In genomic region chr12:24952147-24952546, GRCm38 (mm10) we compare ENCODE assay signal across 8 mouse cellular contexts. TPM values are rescaled to one million over a fixed set of nuclear protein-coding genes. Genes with fewer than 3 reads are reported as not detected.
DNase-seq lines count a peak whose midpoint lies in the region; ATAC-seq and TF ChIP-seq lines count a peak whose summit lies in the region.

No protein-coding gene starts in this region.

- peak; percentile 89 for TF ChIP-seq CTCF in heart, adult 2 months (IDR thresholded peaks at IDR 0.05)

- no peak overlapping the region for H3K27ac ChIP-seq in heart, adult 2 months
- H3K27ac ChIP-seq in heart, embryonic 11.5 days (ENCODE audit: low read depth, low read length), result no peak overlapping the region
- H3K27ac ChIP-seq in hindbrain, embryonic 15.5 days (replicated peaks), result no peak overlapping the region
- H3K27ac ChIP-seq in midbrain, embryonic 10.5 days (replicated peaks), result no peak overlapping the region

- 32% methylated on average over 6 of the region's 6 CpGs for WGBS in heart, adult 2 months
- WGBS in heart, embryonic 11.5 days (ENCODE audit: insufficient replicate concordance), result 59% methylated on average over 6 of the region's 6 CpGs
- 64% methylated on average over 6 of the region's 6 CpGs for WGBS in hindbrain, embryonic 15.5 days
- WGBS in midbrain, embryonic 10.5 days, result 78% methylated on average over 6 of the region's 6 CpGs

- 0 out of 2 replicates have a peak, but pooled peaks have one; percentile 56 for TF ChIP-seq EP300 in heart, adult 2 months (IDR thresholded peaks at IDR 0.05; ENCODE audit: insufficient read depth, low read depth, low read length)

- H3K79me2 ChIP-seq in heart, adult 2 months (replicated peaks; ENCODE audit: control insufficient read depth, insufficient read depth, low read length), result no peaks in the 10 kb centered on the region

- no peaks in the 10 kb centered on the region for H3K36me3 ChIP-seq in heart, adult 2 months (ENCODE audit: control insufficient read depth, insufficient read depth, low read length)
- 0 out of 2 replicates have a peak, but pooled peaks cover 7% of the 10 kb centered on the region for H3K36me3 ChIP-seq in heart, embryonic 11.5 days (ENCODE audit: control insufficient read depth, insufficient read depth, low read length)
- H3K36me3 ChIP-seq in hindbrain, embryonic 15.5 days, result peaks cover 17% of the 10 kb centered on the region
- peaks cover 79% of the 10 kb centered on the region for H3K36me3 ChIP-seq in midbrain, embryonic 10.5 days

- ATAC-seq in heart, embryonic 11.5 days (replicated peaks; ENCODE audit: insufficient number of reproducible peaks, low FRiP score, low TSS enrichment), result no peak
- ATAC-seq in hindbrain, embryonic 15.5 days (ENCODE audit: low FRiP score, low read depth), result peak; percentile 48; the same call in 1 of the 2 replicates

- no peak overlapping the region for H3K4me3 ChIP-seq in heart, adult 2 months
- H3K4me3 ChIP-seq in heart, embryonic 11.5 days (ENCODE audit: low read depth, low read length), result no peak overlapping the region
- no peak overlapping the region for H3K4me3 ChIP-seq in hindbrain, embryonic 15.5 days
- no peak overlapping the region for H3K4me3 ChIP-seq in midbrain, embryonic 10.5 days

- H3K4me2 ChIP-seq in heart, embryonic 11.5 days, result no peak overlapping the region
- no peak overlapping the region for H3K4me2 ChIP-seq in hindbrain, embryonic 15.5 days

- intact Hi-C loops in heart, adult 2 months (cut with DNase I), result loop anchor here (1.0 to 2.0 kb wide), 2 partner anchors 23 to 242 kb away; partner anchors contain the start of gene Kidins220
- intact Hi-C loops in left cerebral cortex, postnatal 4 days (cut with DNase I), result no loop called here

- H3K27me3 ChIP-seq in heart, adult 2 months (ENCODE audit: control insufficient read depth, insufficient read depth, low read length), result no peaks in the 10 kb centered on the region
- H3K27me3 ChIP-seq in heart, embryonic 11.5 days (ENCODE audit: control insufficient read depth, insufficient read depth, low read length), result no peaks in the 10 kb centered on the region
- H3K27me3 ChIP-seq in hindbrain, embryonic 15.5 days, result no peaks in the 10 kb centered on the region
- H3K27me3 ChIP-seq in midbrain, embryonic 10.5 days (ENCODE audit: low read depth, poor library complexity, severe bottlenecking), result no peaks in the 10 kb centered on the region

- DNase-seq in heart, adult 2 months, result peak; percentile 24 to 69
- DNase-seq in adrenal gland, adult 2 months, result peak; percentile 48
- peak; percentile 53 for DNase-seq in embryo, embryonic 9.5 days (ENCODE audit: extremely low spot score)
- peak; percentile 63 for DNase-seq in left cerebral cortex, postnatal 4 days
- DNase-seq in midbrain, embryonic 10.5 days (ENCODE audit: low spot score), result peak; percentile 69
- DNase-seq in spleen, adult 12 weeks (ENCODE audit: low spot score), result peak; percentile 31

- H3K4me1 ChIP-seq in heart, adult 2 months (ENCODE audit: control insufficient read depth, insufficient read depth, low read length), result no peaks in the 10 kb centered on the region
- H3K4me1 ChIP-seq in heart, embryonic 11.5 days (ENCODE audit: control insufficient read depth, insufficient read depth, low read length), result no peaks in the 10 kb centered on the region
- H3K4me1 ChIP-seq in hindbrain, embryonic 15.5 days (replicated peaks), result no peaks in the 10 kb centered on the region
- no peaks in the 10 kb centered on the region for H3K4me1 ChIP-seq in midbrain, embryonic 10.5 days

- H3K9ac ChIP-seq in heart, adult 2 months (ENCODE audit: low read depth, low read length), result no peak overlapping the region
- no peak overlapping the region for H3K9ac ChIP-seq in heart, embryonic 11.5 days (ENCODE audit: low read depth, low read length)
- H3K9ac ChIP-seq in hindbrain, embryonic 15.5 days, result no peak overlapping the region

- no peak for TF ChIP-seq POLR2A in heart, adult 2 months (IDR thresholded peaks at IDR 0.05; ENCODE audit: insufficient read depth, low read depth, low read length)

- no peaks in the 10 kb centered on the region for H3K9me3 ChIP-seq in heart, embryonic 11.5 days (replicated peaks; ENCODE audit: control insufficient read depth, low read length)
- H3K9me3 ChIP-seq in hindbrain, embryonic 15.5 days, result no peaks in the 10 kb centered on the region
- no peaks in the 10 kb centered on the region for H3K9me3 ChIP-seq in midbrain, embryonic 10.5 days (replicated peaks)

RNA-seq across cellular contexts. Expression of gene Kidins220, which starts 22.6 kb away (rescaled TPM):
- 10 to 100 TPM; 68.4 TPM for total RNA-seq in heart, adult 2 months (2021)
- polyA plus RNA-seq in heart, adult 2 months (2012; rRNA removed), result 41.6 and 52.9 TPM in 2 replicates
- 45.5 and 46.4 TPM in 2 replicates for polyA plus RNA-seq in heart, embryonic 11.5 days (2014; fragmentation: Nextera tagmentation; extraction: Ambion mirVana)
- 100 to 1,000 TPM in 1 of 2 experiments, 10 to 100 TPM in 1; 90.9 to 111 TPM for total RNA-seq in adrenal gland, adult 2 months (2021)
- polyA plus RNA-seq in adrenal gland, adult 2 months (2012; rRNA removed), result 89.9 and 112 TPM in 2 replicates
- 127 and 140 TPM in 2 replicates for polyA plus RNA-seq in hindbrain, embryonic 15.5 days (2015; fragmentation: Nextera tagmentation; extraction: Ambion mirVana)
- 100 to 1,000 TPM; 426 to 438 TPM for total RNA-seq in left cerebral cortex, postnatal 4 days (2021)
- 22.9 and 39.4 TPM in 2 replicates for polyA plus RNA-seq in midbrain, embryonic 10.5 days (2016; fragmentation: Nextera tagmentation; extraction: Ambion mirVana)
